Mouse (Mus musculus): Measurements from ENCODE around the gene Zfp263. TPM values are rescaled to one million over a fixed set of nuclear protein-coding genes. Genes with fewer than 3 reads are reported as not detected.

Gene Zfp263
- total RNA-seq (2014; fragmentation: Nextera tagmentation) (26.5 and 43.4 TPM in 2 replicates), total RNA-seq (2017) (44.7 and 56.1 TPM in 2 replicates)

- peak; percentile 83 for ATAC-seq (replicated peaks; ENCODE audit: poor library complexity, severe bottlenecking)
Measured at GRCm38 (mm10) chr16:3743503-3744185, at the start of gene Zfp263. Gene Zfp263 (plus strand): TSS chr16:3744093.

DNA sequence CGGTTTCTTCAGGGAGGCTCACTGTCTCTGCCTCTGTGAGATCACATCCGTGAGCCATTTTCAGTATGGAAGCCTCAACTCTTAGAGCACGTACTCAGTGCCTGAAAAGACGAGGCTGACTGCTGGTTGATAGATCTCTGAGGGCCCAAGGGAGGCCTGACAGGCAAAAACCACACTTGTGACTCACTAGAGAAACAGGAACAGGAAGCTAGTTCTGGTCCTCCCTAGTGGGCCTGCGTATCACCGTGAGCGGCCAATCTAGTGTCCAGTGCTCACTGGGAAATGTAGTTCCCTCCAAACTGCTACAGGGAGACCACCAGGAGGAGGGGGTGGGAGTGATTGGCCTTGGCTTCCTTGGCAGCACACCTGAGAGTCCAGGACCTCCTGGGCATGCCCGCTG, 44.6 kb upstream of the Zfp263 start:
- peak; percentile 89 for ATAC-seq (replicated peaks; ENCODE audit: poor library complexity, severe bottlenecking)

DNA sequence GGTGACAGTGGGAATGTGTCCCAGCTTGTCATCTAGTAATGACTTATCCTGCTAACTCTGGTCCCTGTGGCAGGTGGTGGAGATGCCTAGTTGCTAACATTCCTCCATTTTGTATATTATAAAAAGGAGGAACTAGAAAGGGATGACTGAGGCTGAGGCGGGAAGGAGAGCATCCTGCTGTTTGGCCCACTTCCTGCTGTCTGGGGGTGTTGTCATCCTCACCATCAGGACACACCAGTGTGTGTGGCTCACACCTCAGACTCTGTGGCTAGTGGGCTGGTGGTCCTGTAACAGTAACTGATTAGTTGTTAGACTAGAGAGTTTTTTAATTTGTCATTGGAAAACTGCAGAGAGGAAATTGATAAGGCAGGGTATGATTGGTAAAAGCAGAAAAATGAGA, 43.0 kb upstream of the Zfp263 start:
- peak; percentile 79 for ATAC-seq (replicated peaks; ENCODE audit: poor library complexity, severe bottlenecking)

DNA sequence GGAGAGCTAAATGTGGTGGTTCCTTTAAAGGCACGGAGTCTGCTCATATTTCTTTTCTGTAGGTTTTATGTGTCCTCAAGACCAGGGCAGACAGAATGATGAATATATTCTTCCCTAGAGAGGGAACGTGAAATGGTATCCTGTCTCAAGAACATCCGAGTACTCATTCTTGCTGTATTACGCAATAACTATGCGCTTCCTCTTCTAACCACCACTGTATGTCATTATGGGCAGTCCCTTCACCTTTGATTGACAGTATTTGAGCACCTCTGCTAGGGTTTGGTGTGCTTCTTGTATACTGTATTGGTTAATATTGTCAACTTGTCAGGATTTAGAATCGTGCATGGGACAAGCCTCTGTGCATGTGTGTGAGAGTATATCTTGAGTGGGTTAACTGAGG, 37.2 kb upstream of the Zfp263 start:
- ATAC-seq (replicated peaks; ENCODE audit: poor library complexity, severe bottlenecking): peak; percentile 93

- peak; percentile 68 for ATAC-seq (replicated peaks; ENCODE audit: poor library complexity, severe bottlenecking)
Measured at GRCm38 (mm10) chr16:3714731-3715130, 29.2 kb upstream of the Zfp263 start.

GRCm38 (mm10) chr16:3717980-3718379, 25.9 kb upstream of the Zfp263 start, which contains the start of gene Mefv:
Gene Mefv (minus strand): TSS chr16:3718097.
- ATAC-seq (replicated peaks; ENCODE audit: poor library complexity, severe bottlenecking): peak; percentile 84

DNA sequence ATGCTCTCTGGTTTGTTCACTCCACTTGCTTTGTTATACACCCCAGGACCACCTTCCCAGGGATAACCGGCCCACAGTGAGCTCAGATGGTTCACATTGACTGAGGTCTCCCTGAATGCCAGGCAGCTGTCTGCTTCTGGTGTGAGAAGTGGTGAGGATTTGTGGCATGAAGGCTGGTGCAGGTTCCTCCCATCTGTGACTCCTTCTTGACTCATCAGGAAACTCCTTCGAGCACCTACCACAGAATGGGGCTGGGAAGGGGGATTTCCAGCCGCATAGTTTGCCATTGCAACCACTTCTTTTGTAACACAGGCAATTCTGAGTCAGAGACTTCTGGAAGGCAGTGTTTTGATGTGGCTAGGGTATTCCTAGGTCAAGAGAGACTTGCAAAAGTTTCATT, 20.7 kb upstream of the Zfp263 start:
- peak; percentile 95 for ATAC-seq (replicated peaks; ENCODE audit: poor library complexity, severe bottlenecking)

GRCm38 (mm10) chr16:3727980-3728720, 15.7 kb upstream of the Zfp263 start:
- ATAC-seq (replicated peaks; ENCODE audit: poor library complexity, severe bottlenecking): no peak

- peak; percentile 96 for ATAC-seq (replicated peaks; ENCODE audit: poor library complexity, severe bottlenecking)
Measured at GRCm38 (mm10) chr16:3732612-3733011, 11.3 kb upstream of the Zfp263 start.

GRCm38 (mm10) chr16:3733198-3733732, 10.6 kb upstream of the Zfp263 start:
- ATAC-seq (replicated peaks; ENCODE audit: poor library complexity, severe bottlenecking): peak; percentile 78

DNA sequence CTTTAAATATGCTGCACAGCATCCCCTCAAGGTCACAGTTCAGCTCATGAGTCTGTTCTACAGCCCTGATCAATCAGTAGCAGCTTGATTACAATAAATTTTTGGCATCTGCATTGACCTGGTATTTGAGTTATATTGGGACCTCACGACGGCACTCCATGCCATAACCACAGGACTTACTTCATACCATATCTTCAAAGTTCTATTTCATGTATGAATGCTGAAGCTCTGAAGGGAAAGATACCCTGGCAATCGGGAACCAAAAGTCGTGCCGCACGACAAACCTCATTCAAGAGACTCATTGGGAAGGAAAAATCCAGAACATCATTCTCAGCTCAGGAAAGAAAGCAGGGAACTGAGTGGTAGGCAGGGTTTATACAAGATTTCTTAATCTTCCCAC, 1.4 kb upstream of the Zfp263 start:
- ATAC-seq (replicated peaks; ENCODE audit: poor library complexity, severe bottlenecking): no peak

DNA sequence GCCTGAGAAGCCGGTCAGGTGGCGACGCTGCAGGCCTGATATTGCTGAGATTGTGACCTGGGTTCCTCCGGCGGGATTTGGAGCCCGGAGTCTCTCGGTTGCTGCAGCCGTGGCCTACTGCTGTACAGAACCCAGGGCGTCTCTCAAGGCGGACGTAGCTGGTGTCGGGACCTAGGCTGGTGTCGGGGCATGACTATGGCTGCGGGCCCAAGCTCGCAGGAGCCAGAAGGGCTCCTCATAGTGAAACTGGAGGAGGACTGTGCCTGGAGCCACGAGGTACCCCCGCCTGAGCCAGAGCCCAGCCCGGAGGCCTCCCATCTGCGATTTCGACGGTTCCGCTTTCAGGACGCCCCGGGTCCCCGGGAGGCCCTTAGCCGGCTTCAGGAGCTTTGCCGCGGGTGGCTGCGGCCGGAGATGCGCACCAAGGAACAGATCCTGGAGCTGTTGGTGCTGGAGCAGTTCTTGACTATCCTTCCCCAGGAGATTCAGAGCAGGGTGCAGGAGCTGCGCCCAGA, 350 bp downstream of the Zfp263 start:
- ATAC-seq (replicated peaks; ENCODE audit: poor library complexity, severe bottlenecking): peak; percentile 52

DNA sequence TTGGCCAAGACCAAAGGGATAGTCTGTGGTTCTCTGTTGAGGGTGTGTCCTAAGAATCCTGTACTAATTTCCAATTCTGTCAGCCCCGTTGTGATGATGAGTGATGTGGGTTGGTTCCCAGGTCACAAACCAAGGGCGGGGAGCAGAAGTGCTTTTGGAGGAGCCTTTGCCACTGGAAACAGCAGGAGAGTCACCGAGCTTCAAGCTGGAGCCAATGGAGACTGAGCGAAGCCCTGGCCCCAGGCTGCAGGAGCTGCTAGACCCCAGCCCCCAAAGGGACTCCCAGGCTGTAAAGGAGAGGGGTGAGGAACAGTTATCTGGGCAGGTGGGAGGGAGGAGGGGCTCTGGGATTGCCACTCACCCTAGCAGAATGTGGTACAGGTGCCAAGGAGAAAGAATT, 1.8 kb downstream of the Zfp263 start:
- ATAC-seq (replicated peaks; ENCODE audit: poor library complexity, severe bottlenecking): no peak

GRCm38 (mm10) chr16:3748976-3749375, 5.1 kb downstream of the Zfp263 start:
- ATAC-seq (replicated peaks; ENCODE audit: poor library complexity, severe bottlenecking): no peak

- ATAC-seq (replicated peaks; ENCODE audit: poor library complexity, severe bottlenecking): no peak
Measured at GRCm38 (mm10) chr16:3771603-3772002, 27.7 kb downstream of the Zfp263 start.

DNA sequence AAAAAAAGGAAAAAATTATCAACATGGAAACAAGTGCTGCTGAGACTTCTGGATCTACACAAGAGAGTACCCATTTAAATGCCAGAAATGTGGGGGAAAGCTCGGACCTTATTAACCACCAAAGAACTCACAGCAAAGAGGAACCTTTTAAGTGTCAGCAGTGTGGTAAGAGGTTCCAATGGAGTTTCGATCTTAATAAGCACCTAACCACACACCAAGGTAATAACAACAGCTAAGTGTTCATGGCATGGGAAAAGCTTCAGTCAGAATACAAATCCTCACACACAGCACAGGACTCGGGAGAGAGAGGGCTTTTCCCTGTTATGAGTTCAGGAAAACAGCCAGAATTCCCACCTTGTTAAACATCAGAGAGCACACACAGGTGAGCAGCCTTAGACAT, 32.5 kb downstream of the Zfp263 start:
- 0 out of 2 replicates have a peak, but pooled peaks have one; percentile 27 for ATAC-seq (replicated peaks; ENCODE audit: poor library complexity, severe bottlenecking)

- ATAC-seq (replicated peaks; ENCODE audit: poor library complexity, severe bottlenecking): no peak
Measured at GRCm38 (mm10) chr16:3777986-3778385, 34.1 kb downstream of the Zfp263 start.

DNA sequence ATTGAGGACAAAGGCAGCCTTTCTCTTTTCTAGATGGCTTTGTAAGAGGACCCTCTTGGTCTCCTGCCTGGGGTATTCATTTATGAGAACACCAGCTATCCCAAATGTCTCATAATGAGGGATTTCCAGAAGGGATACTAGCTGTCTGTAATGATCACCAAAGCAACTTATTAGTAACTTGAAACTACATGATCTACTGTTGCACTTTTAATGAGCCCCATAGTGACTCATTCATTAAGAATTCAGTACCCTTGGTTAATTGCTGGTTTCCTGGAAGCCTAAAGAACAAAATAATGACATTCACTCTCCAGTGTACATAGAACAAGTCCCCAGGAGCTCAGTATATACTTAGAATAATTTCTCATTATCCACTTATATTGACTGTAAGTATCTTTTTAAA, 37.3 kb downstream of the Zfp263 start:
- ATAC-seq (replicated peaks; ENCODE audit: poor library complexity, severe bottlenecking): no peak

DNA sequence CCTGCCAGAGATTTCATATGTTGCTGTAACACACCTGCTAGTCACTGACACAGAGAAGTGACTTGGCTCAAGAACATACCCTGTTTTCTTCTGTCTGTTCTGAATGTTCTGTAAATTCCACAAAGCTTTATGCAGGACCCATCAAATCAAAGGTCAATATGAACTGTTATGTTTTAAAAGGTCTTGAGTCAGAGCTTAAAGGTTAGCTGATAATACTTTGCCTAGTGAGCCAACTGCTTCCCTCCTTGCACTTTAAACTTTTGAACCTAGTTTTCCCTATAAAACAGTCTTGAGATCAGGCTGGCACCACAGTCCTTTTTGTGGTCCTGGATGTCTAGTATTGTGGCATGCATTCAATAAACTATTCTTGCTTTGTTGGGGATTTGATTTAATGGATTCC, 44.5 kb downstream of the Zfp263 start:
- ATAC-seq (replicated peaks; ENCODE audit: poor library complexity, severe bottlenecking): no peak
